Mouse (Mus musculus) right cerebral cortex, postnatal 10 days (tissue): ENCODE measurements around the gene Sh2d1b1.

ENCODE experiments used
- DNase-seq, 2 experiments: peaks; one replicate each; pipeline ENCODE4 v3.0.0; 2021; ENCODE audit warnings: low spot score in 2 of 2

The Sh2d1b1 gene

DNA sequence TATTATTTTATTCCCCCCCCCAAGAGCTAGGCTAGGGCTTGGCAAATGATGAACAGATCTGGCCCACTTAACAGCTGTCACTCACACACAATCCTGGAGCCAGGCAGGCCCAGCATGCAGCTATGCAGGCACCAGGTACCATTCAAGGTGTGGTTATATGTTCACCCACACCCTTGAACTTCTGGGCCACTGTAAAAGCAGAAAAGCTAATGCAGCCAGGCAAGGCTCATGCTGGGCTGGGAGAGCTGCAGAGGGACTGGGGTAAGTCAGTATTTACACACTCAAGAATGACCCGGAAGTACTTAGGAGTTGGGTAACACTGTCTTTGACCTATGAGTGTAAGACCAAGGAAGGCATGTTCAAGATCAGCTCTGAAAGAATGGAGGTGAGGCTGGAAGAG lies 47.2 kb downstream of the Sh2d1b1 start:
- no peak for DNase-seq

GRCm38 (mm10) chr1:170325277-170325676 lies 48.2 kb downstream of the Sh2d1b1 start:
- no peak for DNase-seq

GRCm38 (mm10) chr1:170331926-170332325 lies 54.8 kb downstream of the Sh2d1b1 start:
- no peak for DNase-seq

DNA sequence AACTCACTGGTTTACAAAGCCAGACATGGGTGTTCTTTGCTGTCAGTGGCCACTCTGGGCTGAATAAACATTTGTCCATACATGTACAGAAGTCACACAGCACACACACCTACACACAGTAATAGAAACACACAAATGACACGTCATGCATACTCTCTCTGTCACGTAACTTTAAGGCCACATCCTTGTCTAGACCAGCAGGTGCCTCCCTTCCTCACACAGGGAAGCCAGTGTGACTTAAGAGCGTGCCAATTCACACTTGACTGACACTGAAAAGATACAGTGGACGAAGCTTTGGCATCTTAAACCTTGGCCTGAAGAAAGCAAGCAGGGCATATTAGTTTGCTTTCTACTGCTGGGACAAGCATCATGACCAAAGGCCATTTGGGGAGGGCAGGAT lies 55.7 kb downstream of the Sh2d1b1 start:
- DNase-seq, result no peak
